Mouse (Mus musculus) liver, postnatal 0 days (tissue): ENCODE measurements around the gene Slc39a2.

ENCODE experiments used
- CTCF ChIP-seq: sonication (generic); IDR thresholded peaks from 2 replicates; pipeline ENCODE4 v1.5.1; 2016; ENCODE audit warnings: antibody characterized with exemption, low read depth
- EP300 ChIP-seq: IDR thresholded peaks from 2 replicates; pipeline ENCODE4 v1.6.1; 2016; ENCODE audit warnings: antibody characterized with exemption, low read depth, mild to moderate bottlenecking

DNA sequence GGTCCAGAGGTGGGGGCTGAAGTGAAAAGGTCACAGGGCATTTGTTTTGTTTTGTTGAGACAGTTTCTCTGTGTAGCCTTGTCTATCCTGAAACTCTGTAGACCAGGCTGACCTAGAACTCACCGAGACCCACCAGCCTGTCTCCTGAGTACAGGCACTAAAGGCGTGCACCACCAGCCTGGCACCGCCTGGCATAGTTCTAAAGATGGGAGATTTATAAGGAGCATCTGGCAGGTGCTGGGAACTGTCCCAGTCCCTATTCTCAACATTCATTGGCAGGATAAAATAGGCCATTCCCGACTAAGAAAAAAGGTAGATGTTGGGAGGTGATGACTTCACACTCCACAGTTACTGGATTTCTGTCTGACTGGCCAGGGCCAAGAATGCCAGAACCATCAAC lies 26.3 kb downstream of the Slc39a2 start:
- TF ChIP-seq CTCF (no peak), EP300 (no peak)
